In the genomic region with DNA sequence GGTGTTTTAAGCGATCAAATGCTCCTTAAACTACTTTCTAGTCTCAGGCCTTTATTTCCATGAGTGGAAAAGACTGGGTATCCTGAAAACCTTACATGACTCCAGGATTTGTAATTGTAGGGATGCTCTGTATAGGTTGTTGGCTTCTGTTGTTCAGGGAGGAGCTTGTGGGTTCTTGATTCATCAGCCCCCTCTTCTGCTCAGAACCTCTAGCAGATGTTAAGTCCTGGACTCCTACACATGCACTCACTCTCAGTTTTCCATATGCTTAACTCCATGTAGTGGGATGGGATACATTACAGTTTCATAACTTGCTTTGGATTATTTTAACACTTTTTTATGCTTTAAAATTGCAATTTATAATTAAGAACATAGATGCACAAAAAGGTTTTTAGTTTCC, we compare ENCODE assay signal across 18 mouse cellular contexts.
A peak's percentile ranks its signal among the peaks of the same experiment; 100 is the strongest.
DNase-seq lines count a peak whose midpoint lies in the region; ATAC-seq and TF ChIP-seq lines count a peak whose summit lies in the region.
"Had no signal": no experiment of that assay in that cellular context is flagged by ENCODE, and none has a peak within 500 bp of the region (broad histone marks: within the 10 kb centered on the region; RNA-seq: fewer than 3 reads in every experiment).

No protein-coding gene starts in this region.

- no peak overlapping the region for H3K4me3 ChIP-seq in layer of hippocampus, adult 2 months
- no peak overlapping the region for H3K4me3 ChIP-seq in left cerebral cortex, adult 2 months
- no peak overlapping the region for H3K4me3 ChIP-seq in intestine, embryonic 15.5 days (replicated peaks)
- H3K4me3 ChIP-seq: embryonic facial prominence, embryonic 10.5 days; embryonic facial prominence, embryonic 12.5 days; forebrain, embryonic 13.5 days; forebrain, embryonic 15.5 days had no signal

- no peak for TF ChIP-seq CTCF in layer of hippocampus, adult 2 months (conservative IDR thresholded peaks at IDR 0.05)
- no peak for TF ChIP-seq CTCF in left cerebral cortex, adult 2 months (IDR thresholded peaks at IDR 0.05)

- H3K27me3 ChIP-seq in intestine, embryonic 15.5 days (replicated peaks), result no peaks in the 10 kb centered on the region
- H3K27me3 ChIP-seq: embryonic facial prominence, embryonic 12.5 days; forebrain, embryonic 13.5 days; forebrain, embryonic 15.5 days had no signal

- no peaks in the 10 kb centered on the region for H3K9me3 ChIP-seq in intestine, embryonic 15.5 days
- H3K9me3 ChIP-seq: embryonic facial prominence, embryonic 10.5 days; embryonic facial prominence, embryonic 12.5 days; forebrain, embryonic 13.5 days; forebrain, embryonic 15.5 days had no signal

- no peak for ATAC-seq in intestine, embryonic 15.5 days
- ATAC-seq: forebrain, embryonic 13.5 days; forebrain, embryonic 15.5 days had no signal

- H3K4me2 ChIP-seq in intestine, embryonic 15.5 days (replicated peaks), result no peak overlapping the region
- H3K4me2 ChIP-seq: embryonic facial prominence, embryonic 12.5 days; forebrain, embryonic 13.5 days; forebrain, embryonic 15.5 days had no signal

- intact Hi-C loops in left cerebral cortex, adult 2 months (cut with DNase I), result loop anchor here (10.0 kb wide), 1 partner anchor 219 kb away; the partner anchor contains the start of gene Pex5l
- intact Hi-C loops in left cerebral cortex, postnatal 36 days (cut with DNase I), result no loop called here

- H3K27ac ChIP-seq in layer of hippocampus, adult 2 months, result 0 out of 2 replicates have a peak overlapping the region, but pooled peaks have one; percentile 10
- peak overlapping the region; percentile 75 for H3K27ac ChIP-seq in left cerebral cortex, adult 2 months
- H3K27ac ChIP-seq in intestine, embryonic 15.5 days, result no peak overlapping the region
- H3K27ac ChIP-seq: embryonic facial prominence, embryonic 10.5 days; embryonic facial prominence, embryonic 12.5 days; forebrain, embryonic 13.5 days; forebrain, embryonic 15.5 days had no signal

- no peak for DNase-seq in layer of hippocampus, adult 2 months (ENCODE audit: low spot score in 2 of 2)
- DNase-seq in layer of hippocampus, postnatal 36 days, result no peak
- DNase-seq in left cerebral cortex, adult 2 months (ENCODE audit: extremely low spot score in 1 of 2, low spot score in 2 of 2), result no peak
- DNase-seq in left cerebral cortex, postnatal 36 days (ENCODE audit: low spot score in 2 of 2), result no peak
- peak; percentile 75 for DNase-seq in telencephalon, adult 2 months (ENCODE audit: low read depth, low spot score)
- DNase-seq: adrenal gland, adult 2 months; adrenal gland, postnatal 10 days; adrenal gland, postnatal 25 days; cerebellum, adult 11-12 months; cerebellum, adult 2 months; cerebellum, adult 9-10 months; cerebellum, postnatal 10 days; cerebellum, postnatal 25 days had no signal

- no peaks in the 10 kb centered on the region for H3K36me3 ChIP-seq in intestine, embryonic 15.5 days
- H3K36me3 ChIP-seq: embryonic facial prominence, embryonic 10.5 days; embryonic facial prominence, embryonic 12.5 days; forebrain, embryonic 15.5 days had no signal

- WGBS in intestine, embryonic 15.5 days, result 93% methylated on average over 1 of the region's 1 CpGs

- no peaks in the 10 kb centered on the region for H3K4me1 ChIP-seq in intestine, embryonic 15.5 days (replicated peaks)
- H3K4me1 ChIP-seq: embryonic facial prominence, embryonic 10.5 days; embryonic facial prominence, embryonic 12.5 days; forebrain, embryonic 13.5 days; forebrain, embryonic 15.5 days had no signal

- no peak overlapping the region for H3K9ac ChIP-seq in intestine, embryonic 15.5 days
- H3K9ac ChIP-seq: embryonic facial prominence, embryonic 12.5 days; forebrain, embryonic 13.5 days; forebrain, embryonic 15.5 days had no signal
